Mouse (Mus musculus) forebrain, embryonic 16.5 days (tissue): ENCODE measurements at regions not wholly inside any gene's neighbourhood (a gene's known extent, or its start where the extent isn't known, plus 50 kb on each side); places are given as distances from the start of the nearest gene placed in this dataset.

Source experiments
- ATAC-seq: fragments of 200-750 bp; cut with Nextera tagmentation; 2 replicates; pipeline ENCODE4 v1.8.0; 2017; ENCODE audit warnings: mild to moderate bottlenecking, moderate library complexity
- H3K27ac ChIP-seq: fragments of 300-500 bp; sonication (generic); 2 replicates; pipeline ENCODE4 v1.5.1; 2014; ENCODE audit warnings: low read length, control low read depth
- H3K27me3 ChIP-seq: fragments of 300-500 bp; sonication (generic); replicated peaks from 2 replicates; pipeline ENCODE4 v1.6.1; 2014; ENCODE audit warnings: low read length; ENCODE audit not compliant: control insufficient read depth, insufficient read depth
- H3K36me3 ChIP-seq: fragments of 300-500 bp; sonication (generic); 2 replicates; pipeline ENCODE4 v1.6.1; 2014; ENCODE audit not compliant: control insufficient read depth, insufficient read depth
- H3K4me1 ChIP-seq: fragments of 300-500 bp; sonication (generic); replicated peaks from 2 replicates; pipeline ENCODE4 v1.6.1; 2014; ENCODE audit warnings: low read length; ENCODE audit not compliant: control insufficient read depth, insufficient read depth
- H3K4me2 ChIP-seq: fragments of 300-500 bp; sonication (generic); 2 replicates; pipeline ENCODE4 v1.6.1; 2014; ENCODE audit warnings: mild to moderate bottlenecking, low read length, control low read depth
- H3K4me3 ChIP-seq: fragments of 300-500 bp; sonication (generic); replicated peaks from 2 replicates; pipeline ENCODE4 v1.5.1; 2014; ENCODE audit warnings: mild to moderate bottlenecking, low read length, control low read depth
- H3K9ac ChIP-seq: fragments of 300-500 bp; sonication (generic); replicated peaks from 2 replicates; pipeline ENCODE4 v1.6.1; 2014; ENCODE audit warnings: low read depth, low read length, control low read depth
- H3K9me3 ChIP-seq: fragments of 300-500 bp; sonication (generic); 2 replicates; pipeline ENCODE4 v1.6.1; 2016; ENCODE audit warnings: low read length; ENCODE audit not compliant: control insufficient read depth
- WGBS: fragments of 180-500 bp; shearing (Covaris S2); extraction: QIAGEN DNeasy Blood & Tissue Kit; methylation state at CpG from one replicate; pipeline ENCODE4 v1.1.7; 2014; 5-methylcytosine and 5-hydroxymethylcytosine counted together

DNA sequence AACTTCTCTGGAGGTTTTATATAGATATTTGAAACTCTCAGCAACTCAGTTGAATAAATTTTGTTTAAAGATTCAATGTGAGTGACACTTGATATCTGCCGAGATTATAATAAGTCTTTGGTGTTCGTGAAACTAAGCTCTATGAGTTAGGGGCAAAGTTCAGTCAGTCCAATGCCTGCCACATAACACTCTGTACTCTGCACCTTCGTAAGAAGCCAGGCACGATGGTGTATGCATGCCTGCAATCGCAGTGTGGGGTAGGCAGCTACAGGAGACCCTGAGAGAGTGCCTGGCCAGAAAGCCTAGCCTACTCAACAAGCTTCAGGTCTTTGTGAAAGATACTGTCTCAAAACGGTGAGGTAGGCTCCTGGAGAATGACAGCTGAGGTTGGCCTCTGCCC is 167.7 kb downstream of the Moxd1 start:
- no peaks in the 10 kb centered on the region for H3K36me3 ChIP-seq
- no peak overlapping the region for H3K9ac ChIP-seq
- H3K27ac ChIP-seq, result no peak overlapping the region
- no peaks in the 10 kb centered on the region for H3K4me1 ChIP-seq
- H3K27me3 ChIP-seq, result no peaks in the 10 kb centered on the region
- no peak overlapping the region for H3K4me2 ChIP-seq
- WGBS, result 88% methylated on average over 6 of the region's 6 CpGs
- no peak overlapping the region for H3K4me3 ChIP-seq
- no peaks in the 10 kb centered on the region for H3K9me3 ChIP-seq
- no peak for ATAC-seq

DNA sequence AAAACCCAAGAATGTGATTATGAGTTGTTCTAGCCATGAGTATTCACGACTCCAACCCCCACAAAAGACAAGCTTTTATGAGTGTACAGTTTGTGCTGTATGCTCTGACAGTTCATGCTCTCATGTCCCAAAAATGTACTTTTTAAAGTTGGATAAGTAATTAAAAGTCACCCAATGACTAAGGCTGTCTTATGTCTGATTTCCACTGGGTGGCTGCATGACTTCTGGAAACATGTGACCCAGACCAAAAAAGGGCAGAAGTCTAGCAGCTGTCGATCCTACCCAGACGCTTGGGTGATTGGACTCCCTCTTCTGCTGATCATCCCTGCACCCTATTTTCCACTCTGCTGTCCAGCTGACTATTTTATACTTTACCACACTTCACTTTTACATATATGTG is 168.7 kb downstream of the Moxd1 start:
- Histone ChIP-seq H3K4me3 (no peak overlapping the region), H3K27me3 (no peaks in the 10 kb centered on the region), H3K4me1 (no peaks in the 10 kb centered on the region), H3K36me3 (no peaks in the 10 kb centered on the region), H3K27ac (no peak overlapping the region), H3K9ac (no peak overlapping the region), H3K9me3 (no peaks in the 10 kb centered on the region), H3K4me2 (no peak overlapping the region)
- no peak for ATAC-seq
- WGBS, result 85% methylated on average over 3 of the region's 3 CpGs

DNA sequence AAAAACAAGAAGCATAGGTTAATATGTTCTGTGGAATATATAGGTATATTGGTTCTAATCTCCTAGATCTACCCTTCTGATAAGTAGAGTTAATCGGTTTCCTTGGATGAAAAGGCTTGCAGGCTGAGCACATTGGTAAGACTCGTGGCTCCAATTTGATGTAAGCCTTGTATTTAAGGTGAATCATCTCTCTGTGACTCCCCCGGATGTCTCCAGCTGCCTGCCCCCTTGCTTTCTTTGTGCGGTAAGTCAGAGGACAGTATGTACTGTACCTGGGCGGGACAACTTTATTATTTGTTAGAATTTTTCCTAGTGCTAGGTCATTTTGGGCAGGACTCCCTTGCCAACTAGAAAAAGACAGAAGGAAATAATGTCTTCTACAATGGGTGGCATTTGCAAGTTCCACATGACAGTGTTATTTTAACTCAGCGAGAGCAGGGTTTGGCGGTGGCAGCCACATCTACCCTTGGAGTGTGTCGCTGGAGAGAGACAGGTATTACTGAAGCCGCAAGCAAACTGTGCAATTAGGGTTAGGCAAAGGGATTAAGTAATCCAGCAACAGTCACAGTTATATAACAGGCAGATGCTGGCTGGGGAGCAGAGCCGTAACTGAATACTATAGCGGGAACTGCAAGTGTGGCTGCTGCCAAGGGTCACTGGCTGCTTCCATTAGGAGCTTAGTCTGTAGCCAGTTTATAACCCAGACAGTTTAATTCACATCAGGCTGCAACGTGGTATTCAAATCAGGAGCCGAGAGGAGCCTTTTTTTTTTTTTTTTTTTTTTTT is 172.9 kb downstream of the Moxd1 start:
- H3K4me1 ChIP-seq, result no peaks in the 10 kb centered on the region
- H3K27ac ChIP-seq, result no peak overlapping the region
- no peaks in the 10 kb centered on the region for H3K36me3 ChIP-seq
- H3K9ac ChIP-seq, result no peak overlapping the region
- no peak for ATAC-seq
- H3K4me2 ChIP-seq, result no peak overlapping the region
- H3K27me3 ChIP-seq, result no peaks in the 10 kb centered on the region
- H3K9me3 ChIP-seq, result no peaks in the 10 kb centered on the region
- 70% methylated on average over 13 of the region's 13 CpGs for WGBS
- H3K4me3 ChIP-seq, result no peak overlapping the region

DNA sequence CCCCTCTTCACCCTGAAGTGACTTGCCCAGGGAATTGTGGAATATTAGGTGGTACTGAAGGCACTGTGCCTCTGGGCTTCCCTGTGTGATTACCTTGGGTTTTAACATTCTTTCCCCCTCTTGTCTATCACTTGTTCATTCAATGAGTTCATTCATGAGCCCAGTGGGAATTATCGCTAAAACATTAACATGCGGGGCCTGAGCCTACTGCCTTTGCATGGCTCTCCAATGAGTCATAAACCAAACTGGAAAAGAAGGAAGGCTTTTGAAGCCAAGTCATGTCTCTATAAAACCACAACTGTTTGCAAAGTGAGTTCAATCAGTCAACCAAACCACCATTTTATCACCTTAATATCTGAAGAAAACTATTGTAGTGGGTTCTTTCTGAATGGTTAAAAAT is 173.8 kb downstream of the Moxd1 start:
- H3K27me3 ChIP-seq, result no peaks in the 10 kb centered on the region
- H3K36me3 ChIP-seq, result no peaks in the 10 kb centered on the region
- no peaks in the 10 kb centered on the region for H3K9me3 ChIP-seq
- no peaks in the 10 kb centered on the region for H3K4me1 ChIP-seq
- no peak overlapping the region for H3K27ac ChIP-seq
- no peak for ATAC-seq
- 82% methylated on average over 2 of the region's 2 CpGs for WGBS
- H3K9ac ChIP-seq, result no peak overlapping the region
- H3K4me2 ChIP-seq, result no peak overlapping the region
- H3K4me3 ChIP-seq, result no peak overlapping the region

DNA sequence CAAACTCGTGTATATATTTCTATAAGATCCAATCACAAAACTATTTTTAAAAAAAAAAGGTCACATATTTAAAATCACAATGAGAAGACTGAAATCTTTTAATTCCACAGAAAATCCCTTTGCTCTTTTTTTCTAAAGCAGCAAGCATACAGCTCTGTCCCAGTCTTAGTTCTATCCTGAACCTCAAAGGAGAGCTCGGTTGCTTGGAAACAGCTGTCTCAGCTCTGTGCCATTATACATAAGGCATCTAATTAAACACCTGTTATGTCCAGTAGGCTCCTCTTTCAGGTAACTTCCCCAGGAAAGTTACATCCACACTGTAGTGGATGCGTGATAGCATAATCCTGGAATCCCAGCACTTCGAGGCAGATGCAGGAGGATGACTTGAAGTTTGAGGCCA is 181.5 kb downstream of the Moxd1 start:
- 57% methylated on average over 4 of the region's 4 CpGs for WGBS
- no peak overlapping the region for H3K4me2 ChIP-seq
- no peak for ATAC-seq
- H3K36me3 ChIP-seq, result no peaks in the 10 kb centered on the region
- no peak overlapping the region for H3K9ac ChIP-seq
- no peaks in the 10 kb centered on the region for H3K9me3 ChIP-seq
- H3K27ac ChIP-seq, result no peak overlapping the region
- H3K27me3 ChIP-seq, result no peaks in the 10 kb centered on the region
- no peak overlapping the region for H3K4me3 ChIP-seq
- peaks cover 3% of the 10 kb centered on the region for H3K4me1 ChIP-seq

DNA sequence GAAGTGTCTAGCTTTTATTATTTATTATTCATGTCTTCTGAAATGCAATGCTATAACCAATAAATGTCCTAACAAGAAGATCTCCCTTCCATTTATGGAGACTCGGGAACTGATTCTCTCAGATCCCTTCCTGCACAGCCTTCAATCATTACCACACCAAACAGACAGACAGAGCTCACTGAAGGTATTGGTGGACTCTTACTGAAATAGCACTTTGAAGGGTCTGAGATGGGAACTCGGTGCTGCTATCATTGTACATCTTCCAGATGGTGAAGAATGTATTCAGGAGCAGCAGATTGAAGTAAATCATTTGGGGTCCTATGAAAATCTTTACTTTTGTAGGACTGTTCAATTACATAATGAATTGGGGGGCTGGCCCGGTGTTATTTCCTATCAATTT is 183.6 kb downstream of the Moxd1 start:
- Histone ChIP-seq H3K4me1 (peaks cover 3% of the 10 kb centered on the region), H3K27ac (no peak overlapping the region), H3K27me3 (no peaks in the 10 kb centered on the region), H3K36me3 (no peaks in the 10 kb centered on the region), H3K9me3 (no peaks in the 10 kb centered on the region), H3K9ac (no peak overlapping the region), H3K4me2 (no peak overlapping the region), H3K4me3 (no peak overlapping the region)
- no peak for ATAC-seq
- WGBS, result 53% methylated on average over 3 of the region's 3 CpGs

DNA sequence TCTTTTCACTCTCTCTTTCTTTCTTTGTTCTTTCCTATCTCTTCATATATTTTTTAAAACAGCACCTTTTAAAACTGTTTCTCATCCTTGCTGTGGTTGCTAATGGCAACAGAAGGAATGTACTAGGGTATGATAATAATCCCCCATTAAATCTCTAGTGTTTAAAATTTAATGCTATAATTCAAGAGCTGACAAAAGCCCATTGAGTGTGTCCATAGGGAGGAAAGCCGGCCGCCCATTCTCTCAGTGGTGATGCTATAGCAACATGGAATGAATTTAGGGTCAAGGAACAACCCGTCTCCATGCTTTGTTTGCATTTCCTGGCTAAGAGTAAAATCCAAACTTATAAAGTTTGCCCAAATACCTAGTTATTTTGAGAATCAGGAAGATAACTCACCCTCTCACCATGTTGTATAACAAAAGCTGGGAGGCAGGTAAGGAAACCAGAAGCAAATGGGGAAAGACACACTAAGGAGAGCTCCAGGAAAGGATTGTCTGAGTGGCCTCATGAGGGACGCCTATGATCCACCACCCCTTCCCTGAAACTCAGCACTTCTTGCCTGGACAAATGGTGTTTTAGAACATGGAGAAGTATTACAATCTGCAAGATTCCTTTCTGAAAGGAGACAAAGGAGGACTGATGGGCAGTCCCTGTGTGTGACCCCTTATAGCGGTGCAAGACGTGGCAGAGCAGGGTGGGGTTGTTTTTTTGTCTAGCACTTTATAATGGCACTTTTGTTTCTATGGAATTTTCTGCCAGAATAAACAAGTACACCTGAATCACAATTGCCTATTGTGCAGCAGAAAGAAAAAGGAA is 184.3 kb downstream of the Moxd1 start:
- H3K27ac ChIP-seq, result no peak overlapping the region
- H3K9ac ChIP-seq, result no peak overlapping the region
- no peaks in the 10 kb centered on the region for H3K9me3 ChIP-seq
- 10% methylated on average over 6 of the region's 6 CpGs for WGBS
- 0 out of 2 replicates have a peak, but pooled peaks have one; percentile 55 for ATAC-seq
- no peak overlapping the region for H3K4me3 ChIP-seq
- H3K36me3 ChIP-seq, result no peaks in the 10 kb centered on the region
- peaks cover 3% of the 10 kb centered on the region for H3K4me1 ChIP-seq
- H3K27me3 ChIP-seq, result no peaks in the 10 kb centered on the region
- H3K4me2 ChIP-seq, result no peak overlapping the region

DNA sequence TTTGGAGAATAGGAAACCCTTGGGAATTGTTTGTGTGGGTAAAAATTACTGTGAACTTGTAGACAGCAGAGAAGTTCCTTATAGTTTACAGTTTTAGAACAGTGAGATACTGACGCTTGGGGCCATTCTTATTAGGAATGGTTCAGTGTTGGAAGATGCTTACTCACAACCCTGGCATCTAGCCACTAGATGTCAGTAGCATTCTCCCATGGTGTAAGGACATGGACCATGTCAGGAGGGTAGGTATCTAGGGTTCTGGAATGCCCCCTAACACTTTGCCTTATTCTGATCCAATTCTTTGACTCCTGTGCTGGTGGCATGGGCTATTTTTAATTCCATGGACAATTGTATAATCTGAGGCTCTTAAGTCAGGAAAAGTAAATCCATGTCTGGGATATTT is 185.3 kb upstream of the Ccn2 start:
- Histone ChIP-seq H3K27ac (no peak overlapping the region), H3K9ac (no peak overlapping the region), H3K27me3 (no peaks in the 10 kb centered on the region), H3K4me3 (no peak overlapping the region), H3K36me3 (no peaks in the 10 kb centered on the region), H3K9me3 (no peaks in the 10 kb centered on the region), H3K4me1 (peaks cover 3% of the 10 kb centered on the region), H3K4me2 (no peak overlapping the region)
- WGBS, result 51% methylated on average over 1 of the region's 1 CpGs
- ATAC-seq, result no peak

DNA sequence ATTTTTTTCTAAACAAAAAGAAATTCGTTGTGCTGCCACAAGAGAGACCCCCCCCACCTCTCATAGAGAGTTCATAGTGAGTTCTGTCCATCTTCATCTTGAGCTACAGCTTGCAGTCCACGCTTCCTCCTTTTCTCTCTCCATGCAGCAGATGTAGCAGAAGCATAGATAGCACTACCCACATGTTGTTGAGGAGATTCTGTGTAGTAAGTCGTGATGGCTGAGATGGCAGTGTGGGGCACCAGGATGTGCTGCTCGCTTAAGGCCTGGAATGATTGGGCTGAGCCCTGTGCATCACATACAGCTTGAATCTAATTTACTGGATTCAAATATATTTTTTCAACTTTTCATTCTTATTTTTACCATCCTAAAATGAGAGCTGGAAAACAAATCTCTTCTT is 184.4 kb upstream of the Ccn2 start:
- Histone ChIP-seq H3K4me1 (peaks cover 3% of the 10 kb centered on the region), H3K27me3 (no peaks in the 10 kb centered on the region), H3K9ac (no peak overlapping the region), H3K36me3 (no peaks in the 10 kb centered on the region), H3K27ac (no peak overlapping the region), H3K4me2 (no peak overlapping the region), H3K4me3 (no peak overlapping the region), H3K9me3 (no peaks in the 10 kb centered on the region)
- no peak for ATAC-seq
- 92% methylated on average over 4 of the region's 4 CpGs for WGBS
